Mouse (Mus musculus) bone marrow macrophage, adult 2 months (primary cell): ENCODE measurements around the gene Lipc.

Source experiments
- CTCF ChIP-seq: IDR thresholded peaks from 2 replicates; pipeline ENCODE4 v1.5.1; 2012; ENCODE audit warnings: low read depth, mild to moderate bottlenecking, low read length, moderate library complexity
- POLR2A ChIP-seq: IDR thresholded peaks from 2 replicates; pipeline ENCODE4 v1.6.1; 2012; ENCODE audit warnings: mild to moderate bottlenecking, low read depth, low read length, borderline replicate concordance

DNA sequence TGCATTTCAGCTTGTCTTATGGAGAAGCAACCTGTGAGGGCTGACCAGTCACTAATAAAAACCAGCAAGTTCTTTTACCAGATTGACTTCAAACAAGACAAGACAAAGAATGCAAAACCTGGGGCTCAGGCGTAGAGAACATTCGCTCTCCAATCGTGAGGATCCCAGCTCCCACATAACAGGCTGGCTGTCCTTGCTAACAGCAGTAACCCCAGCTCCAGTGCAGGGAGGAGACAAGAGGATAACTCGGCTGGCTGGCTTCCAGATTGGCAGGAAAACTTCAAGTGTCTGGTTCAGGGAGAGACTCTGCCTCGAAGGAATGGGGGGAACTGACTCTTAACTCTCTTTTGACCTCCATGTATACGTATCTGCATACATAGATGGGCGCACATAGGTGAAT is 61.3 kb downstream of the Lipc start:
- TF ChIP-seq CTCF: no peak
- TF ChIP-seq POLR2A: no peak
